ENCODE assay signal across 15 mouse cellular contexts in the genomic region with DNA sequence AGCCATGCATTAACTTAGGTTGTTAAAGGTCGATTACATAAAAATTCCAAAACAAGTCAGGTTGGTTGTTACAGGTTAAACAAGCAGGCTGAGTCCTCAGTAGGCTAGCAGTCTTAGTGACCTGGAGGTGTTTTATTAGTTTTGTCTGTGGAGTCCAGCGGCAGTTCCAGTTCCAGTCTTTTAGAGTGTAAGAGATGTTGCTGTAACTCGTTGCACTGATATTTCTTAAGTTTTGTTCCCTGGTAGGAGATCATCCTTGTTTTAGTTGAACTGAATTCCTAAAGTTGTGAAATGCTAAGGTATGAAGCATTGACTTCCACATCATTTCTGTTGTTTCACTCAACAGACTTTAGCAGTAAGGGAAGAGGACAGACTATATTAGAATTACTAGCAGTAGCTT.
"Had no signal": no experiment of that assay in that cellular context is flagged by ENCODE, and none has a peak within 500 bp of the region (broad histone marks: within the 10 kb centered on the region; RNA-seq: fewer than 3 reads in every experiment).

No protein-coding gene starts in this region.

- H3K4me3 ChIP-seq: neural tube, embryonic 15.5 days; stomach, embryonic 15.5 days had no signal

- DNase-seq: retina, postnatal 1 day; right cerebral cortex, adult 18-20 months; right cerebral cortex, postnatal 14 days; right cerebral cortex, postnatal 25 days; right cerebral cortex, postnatal 4 days; spleen, adult 18-20 months; thymus, adult 18-20 months; thymus, adult 2 months; thymus, postnatal 14 days; thymus, postnatal 25 days; thymus, postnatal 36 days; thymus, postnatal 4 days had no signal

- H3K4me1 ChIP-seq: stomach, embryonic 15.5 days had no signal

- H3K27ac ChIP-seq: neural tube, embryonic 15.5 days; stomach, embryonic 15.5 days; stomach, postnatal 0 days had no signal

- H3K27me3 ChIP-seq: neural tube, embryonic 15.5 days; stomach, embryonic 15.5 days had no signal

- H3K36me3 ChIP-seq: neural tube, embryonic 15.5 days; stomach, embryonic 15.5 days had no signal
